Mouse (Mus musculus): Measurements from ENCODE around the gene Fut7. TPM values are rescaled to one million over a fixed set of nuclear protein-coding genes. Genes with fewer than 3 reads are reported as not detected.

The Fut7 gene
- total RNA-seq, 4 experiments from 2014 or later = 0.16 to 0.60 TPM; not detected in 2

- DNase-seq (ENCODE audit: low spot score) = no peak
Measured at GRCm38 (mm10) chr2:25460135-25460534, 37.1 kb downstream of the Fut7 start.

GRCm38 (mm10) chr2:25460551-25461309 lies 37.7 kb downstream of the Fut7 start, which contains the start of gene Paxx:
Gene Paxx (minus strand): TSS chr2:25461094.
- DNase-seq (ENCODE audit: low spot score) = peak; percentile 93

GRCm38 (mm10) chr2:25461407-25461806 lies 38.3 kb downstream of the Fut7 start:
- DNase-seq (ENCODE audit: low spot score) = no peak

GRCm38 (mm10) chr2:25463630-25464029 lies 40.6 kb downstream of the Fut7 start:
- no peak for DNase-seq (ENCODE audit: low spot score)

- DNase-seq (ENCODE audit: low spot score) = no peak
Measured at GRCm38 (mm10) chr2:25465256-25465655, 42.2 kb downstream of the Fut7 start.

- DNase-seq (ENCODE audit: low spot score) = no peak
Measured at GRCm38 (mm10) chr2:25465816-25466635, 43.0 kb downstream of the Fut7 start.

GRCm38 (mm10) chr2:25467606-25468303 lies 44.7 kb downstream of the Fut7 start:
- no peak for DNase-seq (ENCODE audit: low spot score)

- peak; percentile 47 for DNase-seq (ENCODE audit: low spot score)
Measured at GRCm38 (mm10) chr2:25468962-25469915, 46.2 kb downstream of the Fut7 start.

GRCm38 (mm10) chr2:25469969-25470368 lies 46.9 kb downstream of the Fut7 start, which contains the start of gene Ptgds:
Gene Ptgds (minus strand): TSS chr2:25470046.
- DNase-seq (ENCODE audit: low spot score) = peak; percentile 43

GRCm38 (mm10) chr2:25472550-25472949 lies 49.5 kb downstream of the Fut7 start:
- no peak for DNase-seq (ENCODE audit: low spot score)

Small RNAs within 50 kb of the gene (microRNA-seq; reads per million reads assigned to microRNA genes)
- gene Mir3087 = 1.1 reads per million

Other genes with a start within 250 kb of the Fut7 start
- 1 to 10 TPM; 5.0 to 9.4 (median 9.2) TPM for gene Nrarp, start 242.5 kb upstream of the Fut7 start, total RNA-seq (2022)
- 1 to 10 TPM; 3.9 to 5.0 (median 4.7) TPM for gene Tor4a, start 226.4 kb upstream of the Fut7 start, total RNA-seq (2022)
- 10 to 100 TPM; 38.5 to 49.3 (median 39.5) TPM for gene Nelfb, start 211.8 kb upstream of the Fut7 start, total RNA-seq (2022)
- gene Stpg3, start 208.6 kb upstream of the Fut7 start, total RNA-seq (2022) = not detected
- not detected for gene Fam166a, start 204.5 kb upstream of the Fut7 start, total RNA-seq (2022)
- gene Tubb4b, start 198.6 kb upstream of the Fut7 start, total RNA-seq (2022) = 100 to 1,000 TPM; 308 to 380 (median 323) TPM
- gene Slc34a3, start 188.9 kb upstream of the Fut7 start, total RNA-seq (2022) = not detected
- gene Rnf224, start 186.5 kb upstream of the Fut7 start, total RNA-seq (2022) = not detected
- 1 to 10 TPM in 2 of 4 experiments, under 1 TPM in 2; 0.53 to 1.7 (median 1.2) TPM for gene Rnf208, start 181.0 kb upstream of the Fut7 start, total RNA-seq (2022)
- gene Cysrt1, start 180.8 kb upstream of the Fut7 start, total RNA-seq (2022) = not detected
- 1 to 10 TPM; 1.8 to 2.4 (median 2.1) TPM for gene AL732309.1, start 176.4 kb upstream of the Fut7 start, total RNA-seq (2022)
- 10 to 100 TPM; 11.4 to 16.1 (median 13.6) TPM for gene Tmem203, start 167.8 kb upstream of the Fut7 start, total RNA-seq (2022)
- gene Tprn, start 160.6 kb upstream of the Fut7 start, total RNA-seq (2022) = 1 to 10 TPM; 4.0 to 8.6 (median 6.7) TPM
- 10 to 100 TPM; 39.5 to 47.1 (median 40.1) TPM for gene Ssna1, start 150.8 kb upstream of the Fut7 start, total RNA-seq (2022)
- 10 to 100 TPM; 36.8 to 39.8 (median 37.6) TPM for gene Anapc2, start 150.8 kb upstream of the Fut7 start, total RNA-seq (2022)
- gene Tmem210, start 135.1 kb upstream of the Fut7 start, total RNA-seq (2022) = not detected
- not detected for gene Lrrc26, start 133.4 kb upstream of the Fut7 start, total RNA-seq (2022)
- gene Grin1, start 104.1 kb upstream of the Fut7 start, total RNA-seq (2022) = under 1 TPM in 2 of 4 experiments, not detected in 2; 0.09 to 0.11 TPM
- 10 to 100 TPM; 19.9 to 28.2 (median 22.5) TPM for gene Man1b1, start 90.9 kb upstream of the Fut7 start, total RNA-seq (2022)
- 1 to 10 TPM; 3.8 to 5.2 (median 5.1) TPM for gene Dpp7, start 66.9 kb upstream of the Fut7 start, total RNA-seq (2022)
- gene Uap1l1, start 57.6 kb upstream of the Fut7 start, total RNA-seq (2022) = 10 to 100 TPM in 1 of 4 experiments, 1 to 10 TPM in 3; 8.9 to 10.7 (median 9.5) TPM
- gene Sapcd2, start 50.9 kb upstream of the Fut7 start, total RNA-seq (2022) = not detected
- 10 to 100 TPM; 11.6 to 14.4 (median 12.6) TPM for gene Entpd2, start 27.4 kb upstream of the Fut7 start, total RNA-seq (2022)
- gene Npdc1, start 23.9 kb upstream of the Fut7 start, total RNA-seq (2022) = 10 to 100 TPM; 25.3 to 35.8 (median 33.6) TPM
- gene Abca2, start 5.4 kb downstream of the Fut7 start, total RNA-seq (2022) = 10 to 100 TPM; 42.5 to 47.2 (median 45.2) TPM
- 1 to 10 TPM; 1.3 to 3.6 (median 2.3) TPM for gene Clic3, start 33.6 kb downstream of the Fut7 start, total RNA-seq (2022)
- 10 to 100 TPM; 21.4 to 30.7 (median 23.3) TPM for gene Paxx, start 37.8 kb downstream of the Fut7 start, total RNA-seq (2022)
- gene Ptgds, start 46.8 kb downstream of the Fut7 start, total RNA-seq (2022) = 1,000 to 10,000 TPM in 1 of 4 experiments, 100 to 1,000 TPM in 3; 350 to 1,004 (median 621) TPM
- not detected for gene Lcn12, start 70.6 kb downstream of the Fut7 start, total RNA-seq (2022)
- 100 to 1,000 TPM in 1 of 4 experiments, 10 to 100 TPM in 3; 79.4 to 105 (median 88.7) TPM for gene Fbxw5, start 77.5 kb downstream of the Fut7 start, total RNA-seq (2022)
- gene C8g, start 78.5 kb downstream of the Fut7 start, total RNA-seq (2022) = 1 to 10 TPM; 1.7 to 2.6 (median 2.0) TPM
- gene Traf2, start 123.7 kb downstream of the Fut7 start, total RNA-seq (2022) = 10 to 100 TPM; 11.8 to 16.3 (median 13.8) TPM
- gene Edf1, start 134.6 kb downstream of the Fut7 start, total RNA-seq (2022) = 100 to 1,000 TPM; 156 to 257 (median 210) TPM
- 1 to 10 TPM; 1.1 to 2.2 (median 1.5) TPM for gene Mamdc4, start 151.6 kb downstream of the Fut7 start, total RNA-seq (2022)
- gene Phpt1, start 152.0 kb downstream of the Fut7 start, total RNA-seq (2022) = 10 to 100 TPM; 58.2 to 72.2 (median 65.4) TPM
- gene Ajm1, start 158.5 kb downstream of the Fut7 start, total RNA-seq (2022) = under 1 TPM; 0.09 to 0.38 (median 0.25) TPM
- gene Rabl6, start 185.3 kb downstream of the Fut7 start, total RNA-seq (2022) = 10 to 100 TPM; 67.3 to 75.3 (median 71.3) TPM
- gene Ccdc183, start 194.4 kb downstream of the Fut7 start, total RNA-seq (2022) = not detected
- gene Tmem141, start 198.7 kb downstream of the Fut7 start, total RNA-seq (2022) = 10 to 100 TPM; 32.0 to 42.2 (median 38.6) TPM
- 1 to 10 TPM; 3.4 to 6.0 (median 4.3) TPM for gene Fcna, start 204.8 kb downstream of the Fut7 start, total RNA-seq (2022)
- gene Lcn8, start 229.9 kb downstream of the Fut7 start, total RNA-seq (2022) = 1 to 10 TPM in 2 of 4 experiments, under 1 TPM in 2; 0.50 to 1.3 (median 0.97) TPM
- not detected for gene Lcn5, start 234.7 kb downstream of the Fut7 start, total RNA-seq (2022)

Measured in heart, adult 8-10 months (tissue).